Comparison of ENCODE assay signal across 8 mouse cellular contexts in genomic region chr5:53999831-54000230, GRCm38 (mm10). TPM values are rescaled to one million over a fixed set of nuclear protein-coding genes. Genes with fewer than 3 reads are reported as not detected.
DNase-seq lines count a peak whose midpoint lies in the region; ATAC-seq lines count a peak whose summit lies in the region.

No protein-coding gene starts in this region.

- H3K9ac ChIP-seq in forebrain, embryonic 14.5 days (ENCODE audit: low read length), result peak overlapping the region; percentile 90
- H3K9ac ChIP-seq in limb, embryonic 15.5 days, result no peak overlapping the region

- H3K4me3 ChIP-seq in forebrain, embryonic 14.5 days (ENCODE audit: low read depth, low read length), result peak overlapping the region; percentile 91
- H3K4me3 ChIP-seq in limb, embryonic 15.5 days, result peak overlapping the region; percentile 97

- peak overlapping the region; percentile 65 for H3K4me2 ChIP-seq in forebrain, embryonic 14.5 days (ENCODE audit: low read length)
- H3K4me2 ChIP-seq in limb, embryonic 15.5 days, result peak overlapping the region; percentile 78

- H3K27me3 ChIP-seq in forebrain, embryonic 14.5 days (replicated peaks; ENCODE audit: control insufficient read depth, insufficient read depth, low read length), result no peaks in the 10 kb centered on the region
- H3K27me3 ChIP-seq in limb, embryonic 15.5 days, result no peaks in the 10 kb centered on the region
- no peaks in the 10 kb centered on the region for H3K27me3 ChIP-seq in splenic B cell, adult 2 months (ENCODE audit: control insufficient read depth, insufficient read depth, low read length, poor library complexity, severe bottlenecking)

- no peak overlapping the region for H3K27ac ChIP-seq in forebrain, embryonic 14.5 days (ENCODE audit: low read depth, low read length)
- H3K27ac ChIP-seq in limb, embryonic 15.5 days, result no peak overlapping the region

- peaks cover 14% of the 10 kb centered on the region for H3K4me1 ChIP-seq in forebrain, embryonic 14.5 days (ENCODE audit: control insufficient read depth, insufficient read depth, low read length)
- H3K4me1 ChIP-seq in limb, embryonic 15.5 days, result peaks cover 29% of the 10 kb centered on the region

- peak; percentile 64 for DNase-seq in 416B (ENCODE audit: low read depth)
- DNase-seq in CD8-positive naive resting alpha-beta T cell, adult 2 months (ENCODE audit: low read depth in 2 of 2, low spot score in 2 of 2), result peak; percentile 17 to 28
- DNase-seq in forebrain, embryonic 14.5 days (ENCODE audit: low spot score), result peak; percentile 25
- peak; percentile 31 for DNase-seq in splenic B cell, adult 2 months (ENCODE audit: low read depth, low spot score)
- DNase-seq in frontal cortex, postnatal 25 days (ENCODE audit: low spot score in 2 of 2), result no peak
- no peak for DNase-seq in spleen, adult 12 weeks (ENCODE audit: low spot score)

- no peak for ATAC-seq in forebrain, embryonic 14.5 days
- ATAC-seq in limb, embryonic 15.5 days (ENCODE audit: insufficient number of reproducible peaks, low FRiP score, low TSS enrichment, low read depth), result no peak
- no peak for ATAC-seq in monocyte, adult 5-6 weeks (replicated peaks; ENCODE audit: insufficient number of reproducible peaks, low FRiP score, low TSS enrichment, poor library complexity, severe bottlenecking)

- H3K36me3 ChIP-seq in forebrain, embryonic 14.5 days (ENCODE audit: control insufficient read depth, insufficient read depth, low read length), result no peaks in the 10 kb centered on the region
- no peaks in the 10 kb centered on the region for H3K36me3 ChIP-seq in limb, embryonic 15.5 days
- H3K36me3 ChIP-seq in splenic B cell, adult 2 months (ENCODE audit: control insufficient read depth, insufficient read depth, low read length, poor library complexity, severe bottlenecking), result no peaks in the 10 kb centered on the region

- 3% methylated on average over 2 of the region's 2 CpGs for WGBS in forebrain, embryonic 14.5 days
- WGBS in limb, embryonic 15.5 days, result 1% methylated on average over 2 of the region's 2 CpGs

- H3K9me3 ChIP-seq in forebrain, embryonic 14.5 days (replicated peaks; ENCODE audit: control insufficient read depth, low read length), result no peaks in the 10 kb centered on the region
- no peaks in the 10 kb centered on the region for H3K9me3 ChIP-seq in limb, embryonic 15.5 days

RNA-seq across cellular contexts. Expression of gene Stim2, which starts 1.5 kb away (rescaled TPM):
- 21.0 and 23.6 TPM in 2 replicates for polyA plus RNA-seq in forebrain, embryonic 14.5 days (2014; fragmentation: Nextera tagmentation; extraction: Ambion mirVana)
- polyA plus RNA-seq in limb, embryonic 15.5 days (2015; fragmentation: Nextera tagmentation; extraction: Ambion mirVana), result 16.0 and 22.6 TPM in 2 replicates
- total RNA-seq in monocyte, adult 5-6 weeks (2017), result 49.7 to 63.6 TPM (median 59.8 TPM) in 3 replicates

Comparison
In these comparisons a context has a peak if more than half of its experiments do, and no peak if none do; other contexts are left out.
1. DNase-seq: peak in 416B (single experiment), CD8-positive naive resting alpha-beta T cell, adult 2 months (2 of 2), forebrain, embryonic 14.5 days (single experiment) and splenic B cell, adult 2 months (single experiment); none in frontal cortex, postnatal 25 days (0 of 2) and spleen, adult 12 weeks (single experiment).